Mouse (Mus musculus) fat pad, adult 2 months (tissue): Measurements from ENCODE around the gene Grcc10.

ENCODE experiments used
- DNase-seq: peaks from one replicate; pipeline ENCODE4 v3.0.0-alpha.2; 2011; ENCODE audit warnings: low read depth, low spot score; ENCODE audit errors: extremely low read depth

The Grcc10 gene

GRCm38 (mm10) chr6:124757351-124757880 is 16.2 kb upstream of the Grcc10 start:
- DNase-seq = no peak

- no peak for DNase-seq
Observed at GRCm38 (mm10) chr6:124756652-124757350, 15.6 kb upstream of the Grcc10 start.

DNA sequence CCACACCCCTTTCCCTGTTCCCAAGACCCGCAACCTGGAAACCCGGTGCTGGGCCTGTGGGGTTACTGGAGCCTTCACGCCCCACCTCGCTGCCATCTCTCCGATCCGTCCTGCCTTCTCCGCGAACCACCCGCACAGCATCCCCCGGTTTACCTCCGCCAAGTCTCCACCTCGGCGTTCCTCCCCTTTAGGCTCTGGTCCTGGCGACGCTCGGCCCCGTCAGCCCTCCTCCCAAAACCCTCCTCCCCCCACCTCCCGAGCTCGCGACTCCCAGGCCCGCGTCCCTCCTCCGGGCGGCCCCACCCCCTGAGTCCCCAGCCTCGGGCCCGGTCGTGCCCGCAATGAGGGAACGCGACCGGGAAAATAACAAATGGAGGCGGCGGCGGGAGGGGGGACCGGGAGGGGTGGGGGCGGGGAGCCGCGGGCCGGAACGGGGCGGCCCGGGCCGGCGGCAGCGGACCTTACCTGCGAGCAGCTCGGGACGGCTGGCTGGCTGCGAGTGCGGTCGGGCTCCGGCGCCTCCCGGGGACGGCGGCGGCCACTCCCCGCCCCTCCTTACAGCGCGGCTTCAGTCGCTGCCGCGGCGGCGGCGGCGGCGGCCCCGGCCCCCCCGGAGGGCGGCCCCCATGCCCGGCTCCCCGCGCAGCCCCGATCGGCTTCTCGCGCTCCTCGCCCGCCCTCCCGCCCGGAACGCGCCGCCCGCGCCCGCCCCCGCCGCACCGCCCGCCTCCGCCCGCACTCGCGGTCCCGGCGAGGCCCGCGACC is 14.8 kb upstream of the Grcc10 start, which contains the start of the genes Gm45234 and Atn1:
TSS of gene Gm45234 (minus strand) at position 191 of the 765 bp plus-strand sequence.
TSS of gene Atn1 (minus strand) at position 694 of the 765 bp plus-strand sequence.
- DNase-seq = no peak

- no peak for DNase-seq
Observed at GRCm38 (mm10) chr6:124755306-124755705, 14.1 kb upstream of the Grcc10 start.

- no peak for DNase-seq
Observed at GRCm38 (mm10) chr6:124753861-124754260, 12.7 kb upstream of the Grcc10 start.

GRCm38 (mm10) chr6:124750405-124750804 is 9.2 kb upstream of the Grcc10 start:
- DNase-seq = no peak

- no peak for DNase-seq
Observed at GRCm38 (mm10) chr6:124746654-124747632, 5.8 kb upstream of the Grcc10 start.

DNA sequence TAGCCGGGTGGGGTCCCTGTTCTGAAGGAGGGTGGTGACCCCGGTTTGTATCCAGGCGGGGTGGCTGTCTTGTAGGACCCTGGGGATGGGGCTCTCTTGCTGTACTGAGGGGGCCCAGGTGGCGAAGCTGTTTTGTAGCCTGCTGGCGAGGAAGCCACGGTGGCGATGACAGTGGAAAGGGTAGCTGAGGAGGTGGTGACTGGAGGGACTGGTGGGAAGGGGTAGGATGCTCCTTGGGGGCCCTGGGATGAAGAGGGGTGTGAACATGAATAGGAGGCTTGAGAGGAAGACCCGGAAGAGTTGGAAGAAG is 5.1 kb upstream of the Grcc10 start:
- no peak for DNase-seq

DNA sequence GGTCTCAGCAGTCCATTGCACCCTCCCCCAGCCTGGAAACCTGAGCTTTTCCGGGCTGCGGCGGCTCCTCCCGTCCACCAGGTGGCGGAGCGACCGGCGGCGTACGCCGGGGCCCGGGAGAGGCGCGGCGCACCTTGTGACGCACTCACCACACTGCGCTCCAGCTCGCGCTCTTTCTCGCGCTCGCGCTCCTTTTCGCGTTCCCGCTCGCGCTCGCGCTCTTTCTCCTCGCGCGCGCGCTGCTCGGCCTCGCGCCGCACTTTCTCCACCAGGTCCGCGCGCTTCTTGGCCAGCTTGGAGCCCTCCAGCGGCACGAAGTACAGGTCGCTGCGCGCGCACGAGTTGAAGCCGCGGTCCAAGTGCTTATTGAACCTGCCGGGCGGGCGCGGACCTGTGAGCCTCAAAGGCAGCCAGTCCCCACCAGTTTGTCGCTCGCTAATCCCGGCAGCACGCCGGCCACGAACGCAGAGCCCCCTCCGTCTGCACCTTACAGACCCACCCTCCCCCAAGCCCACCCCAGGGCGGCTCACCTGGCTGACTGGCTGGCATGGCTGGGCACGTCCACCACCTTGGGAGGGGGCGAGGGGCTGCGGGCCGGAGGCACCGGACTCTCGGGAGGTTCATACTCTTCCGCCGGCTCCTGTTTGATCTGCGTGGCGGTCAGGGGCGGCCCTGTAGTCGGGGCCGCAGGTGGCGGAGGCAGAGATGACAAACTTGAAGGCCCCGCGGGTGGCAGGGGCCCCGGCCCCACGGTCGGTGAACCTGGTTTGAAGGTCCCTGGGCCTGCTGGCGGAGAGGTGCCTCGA is 4.5 kb upstream of the Grcc10 start:
- DNase-seq = no peak

DNA sequence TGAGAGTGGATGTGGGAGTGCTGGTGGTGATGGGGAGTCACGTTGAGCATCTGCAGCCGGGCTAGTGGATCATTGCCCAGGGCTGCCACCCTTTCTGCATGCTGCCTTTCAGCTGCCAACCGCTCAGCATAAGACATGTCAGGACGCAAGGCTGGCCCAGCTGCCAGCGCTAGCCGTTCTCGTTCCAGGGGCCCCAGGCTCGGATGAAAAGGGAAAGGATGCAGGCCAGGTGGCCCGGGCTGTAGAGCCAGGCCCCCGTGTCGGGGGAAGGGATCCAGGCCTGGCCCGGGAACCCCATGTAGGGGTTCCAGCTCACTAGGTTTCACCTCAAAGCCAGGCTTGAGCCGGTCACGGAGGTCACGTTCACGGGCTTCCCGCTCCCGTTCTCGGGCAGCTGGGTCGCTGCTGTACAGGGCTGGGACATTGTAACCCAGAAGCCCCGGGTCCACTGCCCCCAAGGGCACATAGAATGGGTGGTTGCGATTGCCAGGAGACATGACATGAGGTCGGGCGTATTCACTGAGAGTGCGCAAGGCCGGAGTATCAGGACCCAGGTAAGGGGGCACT is 3.7 kb upstream of the Grcc10 start:
- DNase-seq = no peak

DNA sequence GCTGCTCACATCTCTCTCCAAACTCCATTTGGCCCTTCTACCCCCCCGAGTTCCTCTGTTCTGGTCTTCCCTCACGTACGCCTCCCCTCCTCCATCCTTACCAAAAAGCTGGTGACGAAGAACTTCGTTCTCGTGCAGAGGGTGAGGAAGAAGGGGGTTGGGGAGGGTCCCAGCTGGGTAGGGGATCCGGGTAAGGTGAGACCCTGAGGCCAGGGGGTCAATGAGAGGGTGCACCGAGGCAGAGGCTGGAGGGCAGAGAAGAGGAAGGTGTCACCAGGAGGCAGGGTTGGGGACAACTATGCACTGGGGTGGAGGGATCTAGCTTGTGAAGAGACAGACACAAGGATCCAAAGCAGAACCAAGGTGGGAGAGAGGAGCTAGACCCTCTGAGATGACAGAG is 2.5 kb upstream of the Grcc10 start:
- DNase-seq = no peak

GRCm38 (mm10) chr6:124742839-124743514 is 1.8 kb upstream of the Grcc10 start:
- no peak for DNase-seq

DNA sequence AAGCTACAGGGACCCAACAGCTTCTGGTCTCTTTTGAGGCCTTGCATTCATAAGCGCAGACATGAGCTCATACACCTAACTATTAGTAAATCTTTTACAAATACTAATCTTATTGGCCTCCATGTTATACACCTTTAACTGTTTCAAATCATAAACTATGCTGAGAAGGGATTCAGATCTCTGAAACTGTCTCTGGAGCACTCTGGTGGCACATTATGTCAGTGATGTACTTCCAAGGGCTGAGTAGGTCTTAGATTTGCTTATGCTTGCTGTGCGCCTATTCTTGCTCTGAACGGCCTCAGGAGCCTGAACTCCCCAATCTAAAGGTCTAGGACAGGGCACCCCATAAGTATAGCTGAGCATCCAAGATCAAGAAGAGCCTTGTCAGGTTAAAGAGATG is 668 bp upstream of the Grcc10 start:
- DNase-seq = no peak

GRCm38 (mm10) chr6:124740211-124740887 is 825 bp downstream of the Grcc10 start:
- no peak for DNase-seq

GRCm38 (mm10) chr6:124739231-124739796 is 1.9 kb downstream of the Grcc10 start:
- DNase-seq = no peak

DNA sequence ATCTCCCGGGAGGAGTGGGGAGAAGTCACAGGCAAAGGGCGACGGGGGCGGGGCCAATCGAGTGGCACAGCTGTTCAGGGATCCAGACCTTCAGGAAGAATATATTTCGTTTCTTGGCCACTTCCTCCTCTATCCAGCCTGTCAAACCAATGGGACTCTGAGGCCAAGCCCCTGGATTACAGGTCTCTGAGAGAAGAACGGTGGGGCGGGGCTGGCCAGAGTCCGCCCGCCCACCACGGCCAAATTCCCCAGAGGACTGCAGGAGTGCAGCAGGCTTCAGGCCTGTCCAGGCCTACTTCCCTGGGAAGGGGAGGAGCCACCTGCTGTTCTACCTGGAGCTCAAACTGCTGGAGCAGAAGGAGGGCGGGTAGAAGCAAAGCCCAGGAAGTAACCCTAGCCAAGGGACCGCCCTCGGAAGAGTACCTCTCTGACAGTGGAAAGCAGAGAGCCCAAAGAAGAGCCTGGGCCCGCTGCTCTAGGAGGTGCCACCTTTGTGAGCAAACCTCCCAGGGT is 2.6 kb downstream of the Grcc10 start, which contains the start of gene Ptpn6:
TSS of gene Ptpn6 (minus strand) at position 204 of the 513 bp plus-strand sequence.
- peak; percentile 74 for DNase-seq

GRCm38 (mm10) chr6:124737040-124737439 is 4.1 kb downstream of the Grcc10 start:
- DNase-seq = no peak

- no peak for DNase-seq
Observed at GRCm38 (mm10) chr6:124734417-124734816, 6.8 kb downstream of the Grcc10 start.
